Mouse (Mus musculus) midbrain, postnatal 0 days (tissue): Measurements from ENCODE around the gene Timp3. TPM values are rescaled to one million over a fixed set of nuclear protein-coding genes. Genes with fewer than 3 reads are reported as not detected.
A peak's percentile ranks its signal among the peaks of the same experiment; 100 is the strongest.

Experiments used
- ATAC-seq: fragments of 200-750 bp; cut with Nextera tagmentation; 2 replicates; pipeline ENCODE4 v1.8.0; 2017; ENCODE audit warnings: moderate number of reproducible peaks, mild to moderate bottlenecking, moderate TSS enrichment, moderate library complexity; ENCODE audit not compliant: low FRiP score
- DNase-seq: peaks from one replicate; pipeline ENCODE4 v3.0.0-alpha.2; 2015; ENCODE audit warnings: low spot score
- H3K27ac ChIP-seq: fragments of 300-500 bp; sonication (generic); 2 replicates; pipeline ENCODE4 v1.5.1; 2014; ENCODE audit warnings: low read depth, mild to moderate bottlenecking, low read length, mixed read lengths
- H3K27me3 ChIP-seq: fragments of 300-500 bp; sonication (generic); 2 replicates; pipeline ENCODE4 v1.6.1; 2014; ENCODE audit warnings: low read length, control low read depth, mixed read lengths; ENCODE audit not compliant: insufficient read depth
- H3K36me3 ChIP-seq: fragments of 300-500 bp; sonication (generic); 2 replicates; pipeline ENCODE4 v1.6.1; 2014; ENCODE audit warnings: low read length, control low read depth, mixed read lengths; ENCODE audit not compliant: insufficient read depth
- H3K4me1 ChIP-seq: fragments of 300-500 bp; sonication (generic); 2 replicates; pipeline ENCODE4 v1.6.1; 2014; ENCODE audit warnings: mild to moderate bottlenecking, control low read depth, antibody characterized with exemption, low read length, mixed read lengths; ENCODE audit not compliant: insufficient read depth
- H3K4me2 ChIP-seq: fragments of 300-500 bp; sonication (generic); 2 replicates; pipeline ENCODE4 v1.6.1; 2014; ENCODE audit warnings: low read depth, mild to moderate bottlenecking, low read length, mixed read lengths; ENCODE audit not compliant: poor library complexity, severe bottlenecking
- H3K4me3 ChIP-seq: fragments of 300-500 bp; sonication (generic); 2 replicates; pipeline ENCODE4 v1.5.1; 2014; ENCODE audit warnings: low read depth, mild to moderate bottlenecking, low read length, moderate library complexity
- H3K9ac ChIP-seq: fragments of 300-500 bp; sonication (generic); replicated peaks from 2 replicates; pipeline ENCODE4 v1.6.1; 2014; ENCODE audit warnings: mild to moderate bottlenecking, low read length, moderate library complexity, mixed read lengths; ENCODE audit not compliant: poor library complexity, severe bottlenecking
- H3K9me3 ChIP-seq: fragments of 300-500 bp; sonication (generic); 2 replicates; pipeline ENCODE4 v1.6.1; 2016; ENCODE audit warnings: low read length, control low read depth
- CTCF ChIP-seq: IDR thresholded peaks from 2 replicates; pipeline ENCODE4 v1.5.1; 2016; ENCODE audit warnings: antibody characterized with exemption, mild to moderate bottlenecking
- WGBS: fragments of 180-500 bp; shearing (Covaris S2); extraction: QIAGEN DNeasy Blood & Tissue Kit; methylation state at CpG from one replicate; pipeline ENCODE4 v1.1.7; 2014; 5-methylcytosine and 5-hydroxymethylcytosine counted together
- polyA plus RNA-seq: library from polyadenylated mRNA; unstranded; fragments of >200 nt; fragmentation: Nextera tagmentation; extraction: Ambion mirVana; gene quantifications from 2 replicates; pipeline ENCODE4 v1.2.1, GENCODE M21; 2015
- total RNA-seq: library from RNA; depleted of rRNA; stranded (reverse); fragments of >200 nt; gene quantifications from 2 replicates; pipeline ENCODE4 v1.2.3, GENCODE M21; 2014

Timp3 gene
- total and polyA plus RNA-seq, 2 experiments from 2014 or later: 47.3 to 105 TPM

GRCm38 (mm10) chr10:86301117-86301490, 932 bp downstream of the Timp3 start:
- DNase-seq: no peak
- no peak overlapping the region for H3K27ac ChIP-seq
- H3K36me3 ChIP-seq: no peaks in the 10 kb centered on the region
- peaks cover 18% of the 10 kb centered on the region; the same call in 1 of the 2 replicates for H3K4me1 ChIP-seq
- peak overlapping the region; percentile 68; the same call in 1 of the 2 replicates for H3K9ac ChIP-seq
- peak overlapping the region; percentile 52 for H3K4me3 ChIP-seq
- TF ChIP-seq CTCF: no peak
- no peaks in the 10 kb centered on the region; the same call in 1 of the 2 replicates for H3K27me3 ChIP-seq
- whole genome bisulfite sequencing: 4% methylated on average over 10 of the region's 10 CpGs
- no peaks in the 10 kb centered on the region for H3K9me3 ChIP-seq
- ATAC-seq: no peak
- peak overlapping the region; percentile 71 for H3K4me2 ChIP-seq

- Histone ChIP-seq H3K27me3 (no peaks in the 10 kb centered on the region), H3K4me1 (peaks cover 18% of the 10 kb centered on the region; the same call in 1 of the 2 replicates), H3K4me3 (peak overlapping the region; percentile 52), H3K9ac (no peak overlapping the region; the same call in none of the 2 replicates), H3K4me2 (peak overlapping the region; percentile 71), H3K9me3 (no peaks in the 10 kb centered on the region), H3K36me3 (no peaks in the 10 kb centered on the region; the same call in 1 of the 2 replicates), H3K27ac (0 out of 2 replicates have a peak overlapping the region, but pooled peaks have one; percentile 19)
- WGBS: 38% methylated on average over 4 of the region's 4 CpGs
- no peak for TF ChIP-seq CTCF
- no peak for DNase-seq
- ATAC-seq: no peak
Measured at GRCm38 (mm10) chr10:86301593-86302317, 1.6 kb downstream of the Timp3 start.

DNA sequence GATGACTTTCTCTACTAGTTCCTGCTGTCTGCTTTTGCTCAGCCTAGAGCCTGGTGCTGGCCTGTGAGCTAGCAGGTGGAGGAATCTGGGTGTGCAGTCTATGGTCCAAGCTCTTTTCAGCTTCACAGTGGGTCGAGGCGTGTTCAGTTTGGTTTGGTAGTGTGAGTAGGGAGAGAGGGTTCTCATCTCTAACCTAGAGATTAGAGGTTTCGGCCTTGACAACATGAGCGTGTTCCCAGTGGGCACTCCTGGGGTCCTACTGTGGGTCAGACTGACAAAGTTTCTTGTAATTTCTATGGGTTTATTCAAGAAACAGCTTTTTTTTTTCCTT, 2.1 kb downstream of the Timp3 start:
- Histone ChIP-seq H3K27ac (0 out of 2 replicates have a peak overlapping the region, but pooled peaks have one; percentile 19), H3K27me3 (no peaks in the 10 kb centered on the region), H3K4me1 (peaks cover 18% of the 10 kb centered on the region; the same call in 1 of the 2 replicates), H3K36me3 (no peaks in the 10 kb centered on the region; the same call in 1 of the 2 replicates), H3K9ac (no peak overlapping the region), H3K4me3 (peak overlapping the region; percentile 52), H3K9me3 (no peaks in the 10 kb centered on the region), H3K4me2 (peak overlapping the region; percentile 71)
- DNase-seq: no peak
- 76% methylated on average over 4 of the region's 4 CpGs for WGBS
- ATAC-seq: no peak
- no peak for TF ChIP-seq CTCF

GRCm38 (mm10) chr10:86302761-86303494, 2.8 kb downstream of the Timp3 start:
- H3K9me3 ChIP-seq: no peaks in the 10 kb centered on the region
- ATAC-seq: peak; percentile 51
- H3K9ac ChIP-seq: 0 out of 2 replicates have a peak overlapping the region, but pooled peaks have one; percentile 24
- peak overlapping the region; percentile 47; the same call in 1 of the 2 replicates for H3K27ac ChIP-seq
- peak; percentile 87 for DNase-seq
- H3K4me3 ChIP-seq: peak overlapping the region; percentile 52
- peaks cover 18% of the 10 kb centered on the region; the same call in 1 of the 2 replicates for H3K4me1 ChIP-seq
- no peaks in the 10 kb centered on the region for H3K27me3 ChIP-seq
- H3K36me3 ChIP-seq: no peaks in the 10 kb centered on the region; the same call in 1 of the 2 replicates
- H3K4me2 ChIP-seq: peak overlapping the region; percentile 71
- TF ChIP-seq CTCF: peak; percentile 82
- 14% methylated on average over 8 of the region's 8 CpGs for WGBS

DNA sequence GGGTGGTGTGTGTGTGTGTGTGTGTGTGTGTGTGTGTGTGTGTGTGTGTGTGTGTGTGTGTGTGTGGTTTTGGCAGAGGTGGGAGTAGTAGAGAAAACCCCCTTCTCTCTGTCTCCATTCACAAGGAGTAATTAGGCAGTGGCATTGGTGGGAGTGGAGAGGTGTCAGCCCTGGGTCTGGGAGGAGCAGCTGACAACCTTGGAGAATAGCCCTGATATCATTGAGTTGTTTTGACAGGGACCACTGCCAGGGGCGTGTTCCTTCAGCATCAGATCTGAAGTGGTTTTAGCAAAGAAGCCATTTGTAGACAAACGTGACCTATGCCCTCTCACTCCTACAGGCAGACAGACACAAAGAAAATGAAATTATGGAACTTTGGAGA, 3.3 kb downstream of the Timp3 start:
- no peak for DNase-seq
- H3K9ac ChIP-seq: no peak overlapping the region

More for the DNA sequence above, 3.3 kb downstream of the Timp3 start:
- peak overlapping the region; percentile 52 for H3K4me3 ChIP-seq
- H3K36me3 ChIP-seq: no peaks in the 10 kb centered on the region; the same call in 1 of the 2 replicates
- H3K27me3 ChIP-seq: no peaks in the 10 kb centered on the region
- no peak for TF ChIP-seq CTCF
- H3K4me2 ChIP-seq: peak overlapping the region; percentile 71
- no peaks in the 10 kb centered on the region for H3K9me3 ChIP-seq
- peaks cover 18% of the 10 kb centered on the region; the same call in 1 of the 2 replicates for H3K4me1 ChIP-seq
- WGBS: 46% methylated on average over 2 of the region's 2 CpGs
- H3K27ac ChIP-seq: no peak overlapping the region
- ATAC-seq: no peak
